Comparison of ENCODE assay signal across 21 mouse cellular contexts in the genomic region with DNA sequence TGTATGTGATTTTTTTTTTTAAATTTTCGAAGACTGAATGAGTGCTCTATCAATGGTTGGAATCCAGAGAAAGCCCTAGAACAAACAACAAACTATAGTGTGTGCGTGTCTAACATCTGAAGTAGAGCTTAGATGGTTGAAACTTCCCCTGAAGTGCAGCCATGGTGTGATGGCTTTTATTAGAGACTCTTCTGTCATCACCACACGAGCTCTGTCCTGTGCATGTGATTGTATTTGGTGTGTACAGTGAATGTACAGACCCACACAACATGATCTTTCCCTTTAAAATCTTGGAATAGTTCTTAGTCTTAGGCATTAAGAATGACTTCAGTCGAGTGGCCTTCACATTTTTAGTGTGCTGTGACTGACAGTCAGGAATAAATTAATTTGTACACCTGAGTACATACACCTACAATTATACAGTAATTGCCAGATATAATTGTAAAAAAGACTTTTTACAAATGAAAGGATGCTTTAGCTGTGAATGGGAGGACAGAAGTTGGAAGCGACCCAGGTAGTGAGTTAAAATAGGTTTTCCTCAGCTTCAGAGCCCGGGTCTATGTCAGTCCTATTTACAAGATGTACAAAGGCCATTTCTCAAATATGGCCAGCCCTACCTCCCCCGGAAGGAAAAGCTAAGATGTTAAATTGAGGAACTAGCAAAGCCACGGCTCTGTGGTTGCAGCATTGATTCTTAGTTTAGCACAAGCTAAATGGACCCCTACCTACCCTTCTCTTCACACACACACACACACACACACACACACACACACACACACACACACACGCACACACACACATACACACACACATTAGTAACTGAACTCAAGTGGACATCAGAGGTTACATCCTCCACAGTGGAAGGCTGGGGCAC. TPM values are rescaled to one million over a fixed set of nuclear protein-coding genes. Genes with fewer than 3 reads are reported as not detected.
DNase-seq lines count a peak whose midpoint lies in the region; ATAC-seq and TF ChIP-seq lines count a peak whose summit lies in the region.
"Had no signal": no experiment of that assay in that cellular context is flagged by ENCODE, and none has a peak within 500 bp of the region (broad histone marks: within the 10 kb centered on the region; RNA-seq: fewer than 3 reads in every experiment).

No protein-coding gene starts in this region.

- peaks cover 69% of the 10 kb centered on the region for H3K4me1 ChIP-seq in liver, embryonic 13.5 days (replicated peaks)
- H3K4me1 ChIP-seq in bone marrow, adult 2 months (ENCODE audit: control insufficient read depth, insufficient read depth, low read length): peaks cover 10% of the 10 kb centered on the region; the same call in 1 of the 2 replicates
- H3K4me1 ChIP-seq in liver, embryonic 16.5 days (ENCODE audit: control insufficient read depth, low read depth, low read length): peaks cover 45% of the 10 kb centered on the region
- peaks cover 8% of the 10 kb centered on the region for H3K4me1 ChIP-seq in small intestine, adult 2 months (ENCODE audit: control insufficient read depth, insufficient read depth, insufficient read length, low read length)
- H3K4me1 ChIP-seq: hindbrain, embryonic 13.5 days; neural tube, embryonic 15.5 days had no signal

- TF ChIP-seq POLR2A in bone marrow, adult 2 months (IDR thresholded peaks at IDR 0.05; ENCODE audit: borderline replicate concordance, control insufficient read depth, low read depth, low read length): no peak
- TF ChIP-seq POLR2A in small intestine, adult 2 months (IDR thresholded peaks at IDR 0.05; ENCODE audit: low read depth, low read length): no peak

- TF ChIP-seq CTCF in bone marrow, adult 2 months (IDR thresholded peaks at IDR 0.05; ENCODE audit: control insufficient read depth, insufficient read depth, low read length): no peak
- no peak for TF ChIP-seq CTCF in small intestine, adult 2 months (IDR thresholded peaks at IDR 0.05; ENCODE audit: extremely low read depth, insufficient read length, insufficient replicate concordance, low read depth, low read length)

- no peak overlapping the region; the same call in 1 of the 2 replicates for H3K4me2 ChIP-seq in liver, embryonic 13.5 days
- peak overlapping the region; percentile 94 for H3K4me2 ChIP-seq in liver, embryonic 16.5 days (ENCODE audit: low read depth, low read length)
- H3K4me2 ChIP-seq: embryonic facial prominence, embryonic 13.5 days; heart, embryonic 13.5 days; hindbrain, embryonic 13.5 days; lung, embryonic 15.5 days; neural tube, embryonic 15.5 days had no signal

- peak overlapping the region; percentile 92 for H3K27ac ChIP-seq in liver, embryonic 13.5 days
- peak overlapping the region; percentile 73 for H3K27ac ChIP-seq in bone marrow, adult 2 months (ENCODE audit: control insufficient read depth, insufficient read depth, low read depth, low read length, poor library complexity)
- peak overlapping the region; percentile 78 for H3K27ac ChIP-seq in liver, embryonic 16.5 days (ENCODE audit: low read length)
- peak overlapping the region; percentile 27; the same call in 1 of the 2 replicates for H3K27ac ChIP-seq in small intestine, adult 2 months (ENCODE audit: insufficient read depth, low read depth, low read length)
- H3K27ac ChIP-seq: embryonic facial prominence, embryonic 13.5 days; forebrain, embryonic 10.5 days; heart, embryonic 13.5 days; hindbrain, embryonic 13.5 days; lung, embryonic 15.5 days; neural tube, embryonic 15.5 days had no signal

- WGBS in liver, embryonic 13.5 days (ENCODE audit: insufficient replicate concordance): 41% methylated on average over 9 of the region's 9 CpGs
- WGBS in bone marrow, adult 2 months: 12% methylated on average over 9 of the region's 9 CpGs
- WGBS in liver, embryonic 16.5 days (ENCODE audit: insufficient replicate concordance): 37% methylated on average over 9 of the region's 9 CpGs
- WGBS in small intestine, adult 2 months: 64% methylated on average over 9 of the region's 9 CpGs

- no peak overlapping the region for H3K4me3 ChIP-seq in liver, embryonic 13.5 days (replicated peaks)
- H3K4me3 ChIP-seq in bone marrow, adult 2 months (replicated peaks; ENCODE audit: control insufficient read depth, low read depth, low read length): peak overlapping the region; percentile 51
- no peak overlapping the region for H3K4me3 ChIP-seq in liver, embryonic 16.5 days (ENCODE audit: low read depth, low read length)
- no peak overlapping the region for H3K4me3 ChIP-seq in small intestine, adult 2 months (ENCODE audit: low read depth, low read length)
- H3K4me3 ChIP-seq: embryonic facial prominence, embryonic 13.5 days; forebrain, embryonic 10.5 days; heart, embryonic 13.5 days; hindbrain, embryonic 13.5 days; lung, embryonic 15.5 days; neural tube, embryonic 15.5 days had no signal

- H3K9me3 ChIP-seq in liver, embryonic 13.5 days (replicated peaks): no peaks in the 10 kb centered on the region
- H3K9me3 ChIP-seq in liver, embryonic 16.5 days (replicated peaks; ENCODE audit: control insufficient read depth, low read length): no peaks in the 10 kb centered on the region
- H3K9me3 ChIP-seq: embryonic facial prominence, embryonic 13.5 days; forebrain, embryonic 10.5 days; heart, embryonic 13.5 days; hindbrain, embryonic 13.5 days; lung, embryonic 15.5 days; neural tube, embryonic 15.5 days had no signal

- no peak overlapping the region for H3K9ac ChIP-seq in liver, embryonic 13.5 days
- H3K9ac ChIP-seq in liver, embryonic 16.5 days (ENCODE audit: low read depth, low read length): no peak overlapping the region
- H3K9ac ChIP-seq: embryonic facial prominence, embryonic 13.5 days; heart, embryonic 13.5 days; hindbrain, embryonic 13.5 days; lung, embryonic 15.5 days; neural tube, embryonic 15.5 days had no signal

- H3K36me3 ChIP-seq in liver, embryonic 13.5 days: no peaks in the 10 kb centered on the region
- no peaks in the 10 kb centered on the region for H3K36me3 ChIP-seq in liver, embryonic 16.5 days (ENCODE audit: control insufficient read depth, insufficient read depth)
- no peaks in the 10 kb centered on the region for H3K36me3 ChIP-seq in small intestine, adult 2 months (ENCODE audit: control insufficient read depth, insufficient read depth, low read length)
- H3K36me3 ChIP-seq: embryonic facial prominence, embryonic 13.5 days; forebrain, embryonic 10.5 days; heart, embryonic 13.5 days; hindbrain, embryonic 13.5 days; lung, embryonic 15.5 days; neural tube, embryonic 15.5 days had no signal

- ATAC-seq in liver, embryonic 13.5 days (ENCODE audit: low read depth): no peak
- ATAC-seq in liver, embryonic 16.5 days (ENCODE audit: low read depth): no peak
- ATAC-seq: CD4-positive, CD25-positive, alpha-beta regulatory T cell, adult 4 months; intestine, postnatal 0 days had no signal

- DNase-seq in liver, embryonic 13.5 days: no peak
- DNase-seq in liver: no peak
- no peak for DNase-seq in cerebellum, adult 9-11 months
- no peak for DNase-seq in embryo, embryonic 11 days
- no peak for DNase-seq in c-Kit-positive CD71-positive TER-119-positive erythroid progenitor cells, embryonic 14.5 days (ENCODE audit: low spot score)
- DNase-seq: cerebellum, adult 11 months; gastrocnemius, postnatal 36 days; kidney, postnatal 25 days; retina, postnatal 1 day had no signal

- H3K27me3 ChIP-seq in liver, embryonic 13.5 days: no peaks in the 10 kb centered on the region
- no peaks in the 10 kb centered on the region for H3K27me3 ChIP-seq in liver, embryonic 16.5 days (ENCODE audit: control insufficient read depth, insufficient read depth, low read depth, low read length)
- H3K27me3 ChIP-seq in small intestine, adult 2 months (ENCODE audit: control insufficient read depth, insufficient read depth, low read length): no peaks in the 10 kb centered on the region
- H3K27me3 ChIP-seq: embryonic facial prominence, embryonic 13.5 days; heart, embryonic 13.5 days; hindbrain, embryonic 13.5 days; lung, embryonic 15.5 days; neural tube, embryonic 15.5 days had no signal

RNA-seq across cellular contexts. Expression of gene Lcp1, which starts 50.4 kb away (rescaled TPM):
- polyA plus RNA-seq in liver, embryonic 13.5 days (2015; fragmentation: Nextera tagmentation; extraction: Ambion mirVana): 29.3 and 37.6 TPM in 2 replicates
- polyA plus RNA-seq in bone marrow, adult 2 months (2011; ENCODE audit: insufficient read depth, insufficient read length, low replicate concordance, missing spikeins): 67.5 and 169 TPM in 2 replicates
- polyA plus RNA-seq in liver, embryonic 16.5 days (2015; fragmentation: Nextera tagmentation; extraction: Ambion mirVana): 43.0 and 43.1 TPM in 2 replicates
- polyA plus RNA-seq in small intestine, adult 2 months (2012; rRNA removed): 3.9 and 5.6 TPM in 2 replicates

RNA-seq across cellular contexts. Expression of gene Lrrc63, which starts 50.6 kb away (rescaled TPM):
- polyA plus RNA-seq in liver, embryonic 13.5 days (2015; fragmentation: Nextera tagmentation; extraction: Ambion mirVana): not detected in 2 replicates
- not detected in 2 replicates for polyA plus RNA-seq in bone marrow, adult 2 months (2011; ENCODE audit: insufficient read depth, insufficient read length, low replicate concordance, missing spikeins)
- 0.05 TPM in 1 of 2 replicates, not detected in the other for polyA plus RNA-seq in liver, embryonic 16.5 days (2015; fragmentation: Nextera tagmentation; extraction: Ambion mirVana)
- not detected in 2 replicates for polyA plus RNA-seq in small intestine, adult 2 months (2012; rRNA removed)
- polyA plus RNA-seq: CD4-positive, CD25-positive, alpha-beta regulatory T cell, adult 4 months; embryonic facial prominence, embryonic 13.5 days; intestine, postnatal 0 days; limb, embryonic 11.5 days; lung, embryonic 15.5 days; neural tube, embryonic 15.5 days had no signal

Comparison
In these comparisons a context has a peak if more than half of its experiments do, and no peak if none do; other contexts are left out.
1. H3K27ac ChIP-seq: peak in every context shown above with its lines; median percentile 92 in liver, embryonic 13.5 days; 78 in liver, embryonic 16.5 days; 73 in bone marrow, adult 2 months; 27 in small intestine, adult 2 months.